Mouse (Mus musculus) heart, embryonic 16.5 days (tissue): ENCODE results near the gene Chrm3. TPM values are rescaled to one million over a fixed set of nuclear protein-coding genes. Genes with fewer than 3 reads are reported as not detected.

Experiments
- microRNA-seq: library from miRNA; unstranded; fragments of <30 nt; microRNA quantifications from one replicate; pipeline ENCODE4, GENCODE M21; 2017
- polyA plus RNA-seq: library from polyadenylated mRNA; unstranded; fragments of >200 nt; fragmentation: Nextera tagmentation; extraction: Ambion mirVana; gene quantifications from 2 replicates; pipeline ENCODE4 v1.2.1, GENCODE M21; 2015

Gene Chrm3
- polyA plus RNA-seq, 1 experiment from 2014 or later, result 0.42 TPM

Small RNA genes lying within 50 kb of the gene (microRNA-seq; reads per million reads assigned to microRNA genes)
- 0.98 reads per million for gene Gm24187
